Mouse (Mus musculus) limb, embryonic 11.5 days (tissue): Measurements from ENCODE around the gene Hnrnpc. TPM values are rescaled to one million over a fixed set of nuclear protein-coding genes. Genes with fewer than 3 reads are reported as not detected.

Source experiments
- ATAC-seq: fragments of 200-750 bp; cut with Nextera tagmentation; 2 replicates; pipeline ENCODE4 v1.8.0; 2017; ENCODE audit warnings: low read depth; ENCODE audit not compliant: insufficient number of reproducible peaks, low FRiP score, low TSS enrichment
- DNase-seq: peaks from one replicate; pipeline ENCODE4 v3.0.0-alpha.2; 2015; ENCODE audit warnings: low spot score
- H3K27ac ChIP-seq: fragments of 300-500 bp; sonication (generic); replicated peaks from 2 replicates; pipeline ENCODE4 v1.5.1; 2014; ENCODE audit warnings: low read depth, mild to moderate bottlenecking, low read length
- H3K27me3 ChIP-seq: fragments of 300-500 bp; sonication (generic); 2 replicates; pipeline ENCODE4 v1.6.1; 2014; ENCODE audit warnings: mild to moderate bottlenecking, low read length, mixed read lengths; ENCODE audit not compliant: control insufficient read depth, insufficient read depth
- H3K36me3 ChIP-seq: fragments of 300-500 bp; sonication (generic); 2 replicates; pipeline ENCODE4 v1.6.1; 2014; ENCODE audit warnings: mild to moderate bottlenecking, low read length, moderate library complexity, mixed read lengths; ENCODE audit not compliant: control insufficient read depth, insufficient read depth
- H3K4me1 ChIP-seq: fragments of 300-500 bp; sonication (generic); 2 replicates; pipeline ENCODE4 v1.6.1; 2014; ENCODE audit warnings: low read length, mixed read lengths; ENCODE audit not compliant: control insufficient read depth, insufficient read depth
- H3K4me2 ChIP-seq: fragments of 300-500 bp; sonication (generic); 2 replicates; pipeline ENCODE4 v1.6.1; 2014; ENCODE audit warnings: low read depth, mild to moderate bottlenecking, moderate library complexity; ENCODE audit not compliant: severe bottlenecking
- H3K4me3 ChIP-seq: fragments of 300-500 bp; sonication (generic); 2 replicates; pipeline ENCODE4 v1.5.1; 2014; ENCODE audit warnings: low read depth, low read length
- H3K9ac ChIP-seq: fragments of 300-500 bp; sonication (generic); 2 replicates; pipeline ENCODE4 v1.6.1; 2014; ENCODE audit warnings: mild to moderate bottlenecking, low read length
- H3K9me3 ChIP-seq: fragments of 300-500 bp; sonication (generic); 2 replicates; pipeline ENCODE4 v1.6.1; 2016; ENCODE audit warnings: low read length; ENCODE audit not compliant: control insufficient read depth
- WGBS: fragments of 180-500 bp; shearing (Covaris S2); extraction: QIAGEN DNeasy Blood & Tissue Kit; methylation state at CpG from one replicate; pipeline ENCODE4 v1.1.7; 2014; 5-methylcytosine and 5-hydroxymethylcytosine counted together
- polyA plus RNA-seq: library from polyadenylated mRNA; unstranded; fragments of >200 nt; fragmentation: Nextera tagmentation; extraction: Ambion mirVana; gene quantifications from 2 replicates; pipeline ENCODE4 v1.2.1, GENCODE M21; 2014

The Hnrnpc gene
- polyA plus RNA-seq, 1 experiment from 2014 or later = 989 TPM

DNA sequence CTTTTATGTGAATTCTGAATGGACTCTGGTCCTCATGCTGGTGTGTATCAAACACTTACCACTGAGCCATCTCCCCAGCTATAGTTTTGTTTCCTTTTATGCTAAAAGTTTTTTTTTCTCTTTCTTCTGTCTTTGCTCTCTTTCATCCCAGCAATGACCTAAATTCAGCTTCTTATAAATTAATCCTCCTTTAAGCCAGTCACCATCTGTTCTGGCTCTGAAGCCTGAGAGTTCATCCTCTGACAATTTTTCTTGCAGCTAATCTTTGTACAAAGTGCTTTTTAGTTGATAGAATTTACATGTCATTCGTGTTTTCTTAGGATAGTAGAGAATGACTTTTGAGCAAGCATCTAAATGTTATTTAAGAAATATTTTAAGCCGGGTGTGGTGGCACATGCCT is 4.2 kb upstream of the Hnrnpc start:
- DNase-seq (no peak), ATAC-seq (no peak)
- 82% methylated on average over 2 of the region's 2 CpGs for WGBS

DNA sequence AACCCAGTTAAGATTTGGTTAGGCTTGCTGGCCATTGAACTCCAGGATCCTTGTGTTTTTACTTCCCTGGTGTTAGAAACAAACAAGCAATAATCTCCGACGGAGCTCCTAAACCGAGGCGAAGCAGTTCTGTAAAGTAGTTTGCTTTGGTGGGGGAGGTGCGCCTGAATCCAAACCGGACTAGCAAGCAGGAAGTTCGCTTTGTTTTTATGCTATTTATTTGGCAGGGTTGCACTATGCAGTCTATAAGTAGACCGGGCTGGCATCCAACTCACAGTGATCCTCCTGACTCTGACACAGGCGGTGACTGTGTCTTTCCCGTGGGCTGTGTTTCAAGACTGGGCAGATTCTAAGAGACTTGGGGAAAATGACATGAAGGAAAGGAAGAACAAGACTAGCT is 2.9 kb upstream of the Hnrnpc start:
- peak; percentile 27 for DNase-seq

More for the DNA sequence above, 4.2 kb upstream of the Hnrnpc start:
- Histone ChIP-seq H3K9me3 (no peaks in the 10 kb centered on the region), H3K4me3 (no peak overlapping the region), H3K4me2 (no peak overlapping the region), H3K4me1 (no peaks in the 10 kb centered on the region), H3K36me3 (no peaks in the 10 kb centered on the region), H3K9ac (no peak overlapping the region), H3K27me3 (no peaks in the 10 kb centered on the region), H3K27ac (no peak overlapping the region)

DNA sequence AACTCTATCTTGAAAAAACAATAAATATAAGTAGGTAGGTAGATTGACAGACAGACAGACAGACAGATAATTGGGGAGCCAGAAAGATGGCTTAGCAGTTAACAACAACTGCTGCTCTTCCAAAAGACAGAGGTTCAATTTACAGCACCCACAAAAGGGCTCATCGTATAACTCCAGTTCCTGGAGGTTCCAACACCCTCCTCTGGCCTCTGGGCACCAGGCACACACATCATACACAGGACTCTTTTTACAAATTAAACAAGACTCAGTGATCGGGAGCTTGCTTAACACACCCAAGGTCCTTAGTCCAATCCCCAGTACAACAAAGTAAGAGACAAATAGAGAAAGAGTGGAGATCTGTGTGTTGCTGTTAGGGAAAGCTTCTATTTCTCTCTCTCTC is 1.5 kb upstream of the Hnrnpc start:
- H3K4me2 ChIP-seq = no peak overlapping the region
- H3K27ac ChIP-seq = peak overlapping the region; percentile 30; the same call in 1 of the 2 replicates
- H3K9ac ChIP-seq = no peak overlapping the region
- DNase-seq (no peak), ATAC-seq (no peak)
- peaks cover 5% of the 10 kb centered on the region; the same call in 1 of the 2 replicates for H3K36me3 ChIP-seq
- 50% methylated on average over 2 of the region's 2 CpGs for WGBS
- no peak overlapping the region for H3K4me3 ChIP-seq
- H3K27me3 ChIP-seq = no peaks in the 10 kb centered on the region
- H3K4me1 ChIP-seq = 0 out of 2 replicates have a peak, but pooled peaks cover 3% of the 10 kb centered on the region
- no peaks in the 10 kb centered on the region for H3K9me3 ChIP-seq

More for the DNA sequence above, 2.9 kb upstream of the Hnrnpc start:
- Histone ChIP-seq H3K27me3 (no peaks in the 10 kb centered on the region), H3K4me2 (no peak overlapping the region), H3K4me3 (no peak overlapping the region), H3K4me1 (no peaks in the 10 kb centered on the region), H3K9me3 (no peaks in the 10 kb centered on the region), H3K9ac (no peak overlapping the region), H3K36me3 (peaks cover 3% of the 10 kb centered on the region; the same call in 1 of the 2 replicates), H3K27ac (no peak overlapping the region)
- no peak for ATAC-seq
- WGBS = 24% methylated on average over 10 of the region's 10 CpGs

DNA sequence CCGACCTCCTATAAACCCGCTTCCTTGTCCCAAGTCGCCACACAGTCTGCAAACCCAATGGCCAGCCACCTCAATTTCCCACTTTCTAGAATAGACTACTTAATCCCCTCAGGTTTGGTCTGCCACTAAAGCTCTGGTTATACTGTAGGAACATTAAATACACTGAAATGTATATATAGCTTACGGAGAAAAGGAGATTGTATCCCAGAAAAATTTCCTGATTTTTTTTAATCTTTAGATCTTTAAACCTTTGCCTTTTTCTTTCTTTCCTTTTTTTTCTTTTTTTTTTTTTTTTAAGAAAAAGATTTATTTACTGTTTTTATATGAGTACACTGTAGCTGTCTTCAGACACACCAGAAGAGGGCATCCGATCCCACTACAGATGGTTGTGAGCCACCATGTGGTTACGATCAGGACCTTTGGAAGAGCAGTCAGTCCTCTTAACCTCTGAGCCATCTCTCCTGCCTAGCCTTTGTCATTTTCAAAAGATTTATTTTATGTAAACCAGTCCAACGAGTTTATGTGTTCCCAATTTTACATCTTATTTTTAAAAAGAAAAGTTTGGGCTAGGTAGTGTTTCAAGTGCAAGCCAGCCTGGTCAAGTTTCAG is 953 bp upstream of the Hnrnpc start:
- Histone ChIP-seq H3K9me3 (no peaks in the 10 kb centered on the region), H3K9ac (peak overlapping the region; percentile 65), H3K4me3 (peak overlapping the region; percentile 32), H3K27me3 (no peaks in the 10 kb centered on the region), H3K36me3 (peaks cover 5% of the 10 kb centered on the region; the same call in 1 of the 2 replicates), H3K4me2 (peak overlapping the region; percentile 50), H3K27ac (peak overlapping the region; percentile 82), H3K4me1 (0 out of 2 replicates have a peak, but pooled peaks cover 3% of the 10 kb centered on the region)
- no peak for ATAC-seq
- DNase-seq = no peak
- WGBS = 37% methylated on average over 7 of the region's 7 CpGs

DNA sequence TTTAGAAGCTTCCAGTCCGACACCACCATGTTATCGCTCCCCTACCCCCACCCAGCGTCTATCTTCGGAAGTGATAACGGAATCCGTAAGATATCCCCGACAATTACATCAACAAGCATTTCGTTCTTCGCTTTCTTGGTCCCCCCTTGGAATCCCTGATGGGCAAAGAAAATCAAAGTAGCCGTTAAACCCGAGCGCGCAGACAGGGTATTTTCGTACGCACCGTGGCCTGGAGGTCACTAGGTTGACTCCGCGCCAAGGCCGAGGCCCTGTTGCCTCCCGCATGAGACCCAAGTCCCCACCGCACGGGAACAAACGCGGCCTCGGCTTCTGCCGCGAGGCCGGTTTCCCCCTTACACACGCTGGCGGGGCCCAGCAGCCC is 363 bp downstream of the Hnrnpc start:
- WGBS = under 1% methylated on average over 25 of the region's 30 CpGs
- Histone ChIP-seq H3K27ac (peak overlapping the region; percentile 89), H3K4me1 (0 out of 2 replicates have a peak, but pooled peaks cover 3% of the 10 kb centered on the region), H3K4me2 (peak overlapping the region; percentile 47), H3K9ac (peak overlapping the region; percentile 98), H3K9me3 (no peaks in the 10 kb centered on the region), H3K4me3 (peak overlapping the region; percentile 93), H3K27me3 (no peaks in the 10 kb centered on the region), H3K36me3 (peaks cover 5% of the 10 kb centered on the region; the same call in 1 of the 2 replicates)
- no peak for DNase-seq
- ATAC-seq = no peak

DNA sequence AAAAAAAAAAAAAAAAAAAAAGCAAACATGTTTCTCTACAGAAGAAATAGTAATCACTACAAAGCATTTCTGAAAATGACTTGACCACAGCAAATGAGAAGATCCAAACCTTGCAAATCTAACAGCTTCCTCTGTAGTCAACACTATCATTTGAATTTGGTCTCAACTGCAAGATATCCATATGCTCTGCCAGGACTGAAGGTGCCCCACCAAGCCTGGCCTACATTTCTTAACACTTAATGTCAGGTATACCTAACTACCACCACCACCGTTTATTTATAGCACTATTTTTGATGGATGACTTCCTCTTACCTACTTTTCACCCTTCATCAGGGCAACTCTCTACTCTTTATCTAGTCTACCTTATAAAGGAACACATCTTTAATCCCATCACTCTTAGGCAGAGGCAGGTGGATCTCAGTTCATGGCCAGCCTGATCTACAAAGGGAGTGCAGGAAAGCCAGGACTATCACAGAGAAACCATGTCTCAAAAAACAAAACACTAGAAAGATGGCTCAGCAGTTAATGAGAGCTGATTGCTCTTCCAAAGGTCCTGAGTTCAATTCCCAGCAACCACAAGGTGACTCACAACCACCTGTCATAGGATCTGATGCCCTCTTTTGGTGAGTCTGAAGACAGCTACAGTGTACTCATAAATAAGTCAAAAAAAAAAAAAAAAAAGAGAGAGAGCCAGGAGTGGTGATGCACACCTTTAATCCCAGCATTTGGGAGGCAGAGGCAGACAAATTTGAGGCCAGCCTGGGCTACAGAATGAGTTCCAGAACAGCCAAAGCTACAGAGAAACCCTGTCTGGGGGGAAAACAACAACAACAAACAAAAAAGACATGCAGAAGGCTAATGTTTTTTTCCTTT is 2.3 kb downstream of the Hnrnpc start:
- Histone ChIP-seq H3K27ac (no peak overlapping the region), H3K27me3 (no peaks in the 10 kb centered on the region), H3K9ac (no peak overlapping the region), H3K4me1 (0 out of 2 replicates have a peak, but pooled peaks cover 3% of the 10 kb centered on the region), H3K9me3 (no peaks in the 10 kb centered on the region), H3K4me2 (peak overlapping the region; percentile 47; the same call in 1 of the 2 replicates), H3K36me3 (peaks cover 5% of the 10 kb centered on the region; the same call in 1 of the 2 replicates), H3K4me3 (no peak overlapping the region)
- ATAC-seq (no peak), DNase-seq (no peak)
- 86% methylated on average over 1 of the region's 1 CpGs for WGBS

DNA sequence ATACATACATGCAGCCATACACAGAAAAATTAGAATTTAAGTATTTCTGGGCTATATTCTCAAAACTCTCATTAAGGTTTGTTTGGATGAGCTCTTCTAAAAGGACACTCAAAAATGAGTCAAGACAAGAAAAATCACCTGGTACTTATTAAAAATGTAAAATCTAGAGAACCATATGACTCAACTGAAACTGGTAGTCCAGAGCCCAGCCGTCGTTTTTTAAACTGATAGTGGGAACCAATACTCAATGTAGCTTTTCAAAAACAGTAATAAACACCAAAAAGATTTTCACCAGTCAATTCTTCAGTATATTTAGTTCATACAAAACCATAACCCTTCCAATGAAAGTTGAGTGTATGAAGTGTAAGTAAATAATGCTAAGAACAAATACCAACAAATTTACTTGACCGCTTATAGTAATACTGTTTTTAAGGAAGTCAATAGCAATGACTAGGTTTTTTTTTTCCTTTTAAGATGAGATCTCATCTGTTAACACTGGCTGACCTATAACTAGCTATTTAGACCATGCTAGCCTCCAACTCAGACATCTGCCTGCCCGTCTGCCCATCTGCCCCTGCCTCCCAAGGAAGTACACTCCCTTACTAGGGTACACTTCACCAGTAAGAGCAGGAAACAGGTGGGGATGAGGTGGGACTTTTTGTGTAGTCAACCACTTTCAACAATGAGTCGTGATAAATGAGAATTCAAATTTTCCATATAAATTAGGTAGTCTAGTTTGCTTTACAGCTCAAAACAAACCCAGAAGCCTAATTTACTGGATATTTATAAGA is 3.5 kb downstream of the Hnrnpc start:
- WGBS = 84% methylated on average over 5 of the region's 5 CpGs
- Histone ChIP-seq H3K36me3 (peaks cover 5% of the 10 kb centered on the region; the same call in 1 of the 2 replicates), H3K4me3 (no peak overlapping the region), H3K9ac (no peak overlapping the region), H3K9me3 (no peaks in the 10 kb centered on the region), H3K4me1 (0 out of 2 replicates have a peak, but pooled peaks cover 3% of the 10 kb centered on the region), H3K27me3 (no peaks in the 10 kb centered on the region), H3K27ac (no peak overlapping the region), H3K4me2 (no peak overlapping the region)
- DNase-seq (no peak), ATAC-seq (no peak)

DNA sequence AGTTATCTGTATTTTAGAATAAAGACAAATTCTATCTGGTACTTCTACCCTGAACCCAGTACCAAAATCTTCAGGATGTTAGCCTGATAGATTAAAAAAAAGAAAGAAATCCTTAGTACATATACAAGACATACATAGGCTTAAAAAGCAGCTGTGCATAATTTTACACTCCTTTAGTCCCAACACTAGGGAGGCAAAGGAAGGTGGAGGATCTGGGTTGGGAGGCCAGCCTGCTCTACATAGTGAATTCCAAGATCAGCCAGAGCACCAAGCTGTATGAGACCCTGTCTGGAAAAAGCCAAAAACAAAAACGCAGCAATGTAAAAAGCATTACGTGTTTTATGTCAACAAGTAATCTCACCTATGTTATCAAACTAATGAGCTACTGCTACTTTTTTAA is 4.3 kb downstream of the Hnrnpc start:
- ATAC-seq = no peak
- H3K36me3 ChIP-seq = peaks cover 5% of the 10 kb centered on the region; the same call in 1 of the 2 replicates

More for the DNA sequence above, 4.3 kb downstream of the Hnrnpc start:
- H3K9me3 ChIP-seq = no peaks in the 10 kb centered on the region
- 87% methylated on average over 2 of the region's 2 CpGs for WGBS
- 0 out of 2 replicates have a peak, but pooled peaks cover 3% of the 10 kb centered on the region for H3K4me1 ChIP-seq
- H3K27ac ChIP-seq = no peak overlapping the region
- DNase-seq = no peak
- no peak overlapping the region for H3K4me3 ChIP-seq
- H3K27me3 ChIP-seq = no peaks in the 10 kb centered on the region
- peak overlapping the region; percentile 10; the same call in 1 of the 2 replicates for H3K4me2 ChIP-seq
- H3K9ac ChIP-seq = no peak overlapping the region
